Mouse (Mus musculus): ENCODE results near the gene Pcsk1.

The Pcsk1 gene

GRCm38 (mm10) chr13:75089721-75090410 lies at the start of gene Pcsk1:
Pcsk1 (plus strand) TSS chr13:75089826.
- in situ Hi-C loops (cut with MboI), result no loop called here

- in situ Hi-C loops (cut with MboI), result no loop called here
These were observed 30.8 kb upstream of the Pcsk1 start for GRCm38 (mm10) chr13:75058818-75059217.

- in situ Hi-C loops (cut with MboI), result no loop called here
These were observed 25.7 kb upstream of the Pcsk1 start for GRCm38 (mm10) chr13:75063947-75064346.

- in situ Hi-C loops (cut with MboI), result no loop called here
These were observed 1.0 kb upstream of the Pcsk1 start for GRCm38 (mm10) chr13:75088597-75088996.

- in situ Hi-C loops (cut with MboI), result no loop called here
These were observed 769 bp downstream of the Pcsk1 start for GRCm38 (mm10) chr13:75090411-75090779.

GRCm38 (mm10) chr13:75091071-75091470 lies 1.4 kb downstream of the Pcsk1 start:
- in situ Hi-C loops (cut with MboI), result no loop called here

- in situ Hi-C loops (cut with MboI), result no loop called here
These were observed 5.9 kb downstream of the Pcsk1 start for GRCm38 (mm10) chr13:75095487-75095886.

- in situ Hi-C loops (cut with MboI), result no loop called here
These were observed 23.5 kb downstream of the Pcsk1 start for GRCm38 (mm10) chr13:75113114-75113513.

- in situ Hi-C loops (cut with MboI), result no loop called here
These were observed 24.4 kb downstream of the Pcsk1 start for GRCm38 (mm10) chr13:75114007-75114424.

- in situ Hi-C loops (cut with MboI), result no loop called here
These were observed 25.2 kb downstream of the Pcsk1 start for GRCm38 (mm10) chr13:75114838-75115237.

- in situ Hi-C loops (cut with MboI), result no loop called here
These were observed 46.2 kb downstream of the Pcsk1 start for GRCm38 (mm10) chr13:75135833-75136232.

- in situ Hi-C loops (cut with MboI), result no loop called here
These were observed 71.0 kb downstream of the Pcsk1 start for GRCm38 (mm10) chr13:75160661-75161060.

- in situ Hi-C loops (cut with MboI), result no loop called here
These were observed 73.8 kb downstream of the Pcsk1 start for GRCm38 (mm10) chr13:75163408-75163807.
